Mouse (Mus musculus) T-helper 1 cell (primary cell): ENCODE data around the gene Kalrn.

Experiments used
- in situ Hi-C: fragments of 300-600 bp; cut with MboI, MseI; formaldehyde crosslinking; loops from one replicate; pipeline ENCODE4 v1.15.1; 2025; ENCODE audit warnings: high pct_unique_total_duplicates

Gene Kalrn

DNA sequence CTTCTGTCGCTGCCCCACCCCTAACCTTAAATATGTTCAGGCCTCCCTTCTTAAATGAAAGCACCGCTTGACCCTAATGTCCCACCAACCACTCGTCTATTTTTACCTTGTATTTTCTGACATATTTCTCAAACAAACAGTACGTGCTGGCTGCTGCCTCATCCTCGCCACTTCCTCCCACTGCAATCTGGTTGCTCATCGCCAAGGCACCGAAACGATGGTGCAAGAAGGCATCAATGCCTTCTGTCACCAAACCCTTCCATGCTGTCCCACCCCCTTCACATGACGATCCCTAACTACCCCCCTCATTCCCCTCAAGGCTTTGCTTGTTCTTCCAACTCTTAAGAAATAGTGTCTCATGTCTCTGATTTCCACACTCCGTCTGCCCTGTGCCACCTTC lies 69.1 kb downstream of the Kalrn start:
- in situ Hi-C loops: no loop called here

DNA sequence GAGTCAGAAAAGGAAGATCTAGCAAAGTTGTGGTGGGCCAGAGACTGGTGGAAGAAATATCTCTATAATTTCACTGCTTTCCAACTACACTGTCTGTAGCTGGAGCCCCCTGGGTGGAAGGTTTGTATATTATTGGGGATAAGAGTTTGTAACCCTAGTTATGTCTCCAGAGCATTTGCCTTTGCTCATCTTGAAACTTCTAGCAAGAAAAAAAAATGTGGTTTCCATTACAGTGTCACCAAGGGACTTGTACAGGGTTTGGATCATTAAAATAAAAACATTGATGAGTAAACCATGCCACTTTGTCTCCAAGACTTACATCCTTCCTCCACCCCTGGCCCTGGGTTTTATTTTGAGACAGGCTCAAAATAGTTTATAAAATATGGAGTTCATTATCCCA lies 71.2 kb downstream of the Kalrn start:
- in situ Hi-C loops: no loop called here

- in situ Hi-C loops: no loop called here
These were observed 78.6 kb downstream of the Kalrn start for GRCm38 (mm10) chr16:34494741-34495140.

- in situ Hi-C loops: no loop called here
These were observed 79.4 kb downstream of the Kalrn start for GRCm38 (mm10) chr16:34493914-34494313.

- in situ Hi-C loops: no loop called here
These were observed 82.1 kb downstream of the Kalrn start for GRCm38 (mm10) chr16:34491225-34491624.

GRCm38 (mm10) chr16:34490506-34490905 lies 82.8 kb downstream of the Kalrn start:
- in situ Hi-C loops: no loop called here

- in situ Hi-C loops: loop anchor here (10.0 kb wide), 1 partner anchor 1425 kb away; no protein-coding TSS in a partner anchor
These were observed 83.5 kb downstream of the Kalrn start for GRCm38 (mm10) chr16:34489805-34490325.

- in situ Hi-C loops: loop anchor here (10.0 kb wide), 1 partner anchor 1427 kb away; no protein-coding TSS in a partner anchor
These were observed 85.5 kb downstream of the Kalrn start for GRCm38 (mm10) chr16:34487823-34488222.

GRCm38 (mm10) chr16:34487268-34487667 lies 86.1 kb downstream of the Kalrn start:
- in situ Hi-C loops: loop anchor here (10.0 kb wide), 1 partner anchor 1428 kb away; no protein-coding TSS in a partner anchor

DNA sequence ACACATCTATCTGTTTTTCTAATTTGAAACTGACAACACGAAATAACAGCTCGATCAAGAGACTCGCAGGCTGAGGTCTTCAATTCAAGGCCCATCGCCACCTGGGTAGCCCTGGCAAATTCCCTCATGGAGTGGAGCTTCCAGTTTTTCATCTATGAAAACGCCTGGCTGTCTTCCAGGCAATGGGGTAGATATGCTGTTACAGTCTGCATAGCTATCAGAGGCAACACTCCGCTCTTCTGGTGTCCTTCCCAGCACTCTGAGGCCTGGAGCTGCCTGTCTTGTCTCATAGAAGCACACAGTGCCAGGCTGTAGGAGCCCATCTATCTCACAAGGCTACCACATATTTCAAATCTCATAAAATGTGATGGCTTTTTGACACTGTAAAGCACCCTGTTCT lies 87.8 kb downstream of the Kalrn start:
- in situ Hi-C loops: loop anchor here (10.0 kb wide), 1 partner anchor 1429 kb away; no protein-coding TSS in a partner anchor

GRCm38 (mm10) chr16:34484921-34485320 lies 88.4 kb downstream of the Kalrn start:
- in situ Hi-C loops: loop anchor here (10.0 kb wide), 1 partner anchor 1430 kb away; no protein-coding TSS in a partner anchor

DNA sequence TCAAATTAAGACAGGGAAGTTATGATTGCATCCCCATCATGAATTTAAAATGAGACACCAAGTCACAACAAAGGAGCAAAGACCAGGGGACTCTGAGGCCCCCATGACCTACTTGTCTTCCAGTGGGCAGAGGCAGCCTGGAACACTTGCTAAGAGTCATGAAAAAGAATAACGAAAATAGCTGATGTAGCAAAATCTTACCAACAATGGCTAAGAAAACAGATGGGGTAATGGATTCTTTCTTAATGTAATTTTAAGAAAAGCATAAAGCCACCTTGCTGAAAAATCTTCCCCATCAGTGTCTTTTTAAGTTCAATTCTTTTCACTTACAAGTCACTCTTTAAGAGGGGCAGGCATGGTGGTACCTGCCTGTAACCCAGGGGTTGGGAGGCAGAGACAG lies 89.1 kb downstream of the Kalrn start:
- in situ Hi-C loops: loop anchor here (10.0 kb wide), 1 partner anchor 1431 kb away; no protein-coding TSS in a partner anchor

DNA sequence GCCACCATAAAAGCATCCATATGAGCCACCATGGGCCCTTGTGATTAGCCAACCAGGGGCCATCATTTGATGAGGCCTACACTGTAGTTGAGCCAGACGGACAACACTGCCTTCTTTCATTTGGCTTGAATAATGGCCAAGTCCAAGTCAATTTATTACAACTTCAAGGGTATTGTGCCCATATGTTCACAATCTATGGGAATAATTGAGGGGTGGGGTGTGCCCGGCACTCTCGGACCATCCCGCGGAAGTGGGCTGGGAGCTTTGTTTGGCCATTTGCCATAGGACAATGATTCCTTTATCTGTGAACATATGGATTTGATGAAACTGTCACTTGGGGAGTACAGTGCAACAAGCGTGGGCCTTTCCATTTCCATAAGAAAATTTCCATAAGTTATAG lies 89.6 kb downstream of the Kalrn start:
- in situ Hi-C loops: loop anchor here (10.0 kb wide), 1 partner anchor 1431 kb away; no protein-coding TSS in a partner anchor

DNA sequence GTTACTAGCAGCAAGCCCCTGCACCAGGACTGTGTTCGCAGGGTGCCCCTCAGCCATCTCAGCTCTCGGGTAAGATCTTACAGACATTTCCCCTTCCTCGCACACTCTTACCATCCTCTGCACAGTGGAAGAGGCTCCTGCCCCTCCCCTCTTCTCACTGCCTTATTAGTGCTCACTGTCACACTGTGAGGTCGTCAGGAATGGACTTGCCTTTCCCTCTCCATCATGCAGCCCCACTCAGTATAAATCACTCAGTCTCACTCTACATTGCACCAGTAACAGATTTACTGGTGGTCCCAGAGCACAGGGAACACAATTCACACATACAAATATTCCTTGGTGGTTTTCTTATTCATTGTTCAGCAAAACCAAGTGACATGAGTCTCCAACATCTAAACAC lies 98.6 kb downstream of the Kalrn start:
- in situ Hi-C loops: loop anchor here (10.0 kb wide), 1 partner anchor 1320 kb away; no protein-coding TSS in a partner anchor

DNA sequence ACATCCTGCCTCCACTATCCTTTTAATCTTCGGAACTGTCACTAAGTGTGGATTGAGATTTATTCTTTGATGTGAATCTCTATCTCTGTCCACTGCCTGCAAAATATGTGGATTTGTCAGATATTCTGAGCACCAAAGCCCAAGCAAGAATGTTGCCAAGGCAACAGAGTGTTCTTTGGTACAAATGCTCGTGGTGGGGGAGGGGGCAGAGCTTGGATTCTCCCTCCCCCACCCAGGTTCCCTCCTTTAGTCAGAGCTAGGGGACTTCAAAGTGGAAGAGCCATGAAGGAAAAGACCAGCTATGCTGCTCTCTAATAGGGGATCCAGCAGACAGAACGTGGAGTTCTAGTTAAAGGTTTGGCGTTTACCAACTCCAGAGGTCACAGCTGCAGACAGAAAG lies 99.4 kb downstream of the Kalrn start:
- in situ Hi-C loops: loop anchor here (10.0 kb wide), 1 partner anchor 1321 kb away; no protein-coding TSS in a partner anchor

DNA sequence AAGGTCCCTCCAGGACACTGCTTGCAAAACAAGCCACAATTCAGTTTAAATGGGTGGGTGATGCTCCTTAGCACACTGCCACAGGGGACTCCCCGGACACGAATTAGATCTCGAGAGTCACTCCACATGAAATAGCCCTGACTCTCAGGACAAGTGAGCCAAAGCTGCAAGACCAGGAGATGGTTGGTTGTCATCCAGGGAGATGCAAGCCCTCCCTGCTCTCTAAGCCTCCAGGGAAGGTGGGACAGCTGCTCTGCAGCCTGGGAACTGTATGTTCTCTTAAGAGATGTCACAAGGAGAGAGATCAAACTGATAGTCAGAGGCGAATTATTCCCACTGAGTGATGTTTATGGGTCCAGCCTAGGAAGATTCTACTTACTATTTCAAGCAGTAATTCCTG lies 101.9 kb downstream of the Kalrn start:
- in situ Hi-C loops: loop anchor here (10.0 kb wide), 1 partner anchor 1323 kb away; no protein-coding TSS in a partner anchor

- in situ Hi-C loops: loop anchor here (10.0 kb wide), 1 partner anchor 1324 kb away; no protein-coding TSS in a partner anchor
These were observed 103.0 kb downstream of the Kalrn start for GRCm38 (mm10) chr16:34470343-34470742.

DNA sequence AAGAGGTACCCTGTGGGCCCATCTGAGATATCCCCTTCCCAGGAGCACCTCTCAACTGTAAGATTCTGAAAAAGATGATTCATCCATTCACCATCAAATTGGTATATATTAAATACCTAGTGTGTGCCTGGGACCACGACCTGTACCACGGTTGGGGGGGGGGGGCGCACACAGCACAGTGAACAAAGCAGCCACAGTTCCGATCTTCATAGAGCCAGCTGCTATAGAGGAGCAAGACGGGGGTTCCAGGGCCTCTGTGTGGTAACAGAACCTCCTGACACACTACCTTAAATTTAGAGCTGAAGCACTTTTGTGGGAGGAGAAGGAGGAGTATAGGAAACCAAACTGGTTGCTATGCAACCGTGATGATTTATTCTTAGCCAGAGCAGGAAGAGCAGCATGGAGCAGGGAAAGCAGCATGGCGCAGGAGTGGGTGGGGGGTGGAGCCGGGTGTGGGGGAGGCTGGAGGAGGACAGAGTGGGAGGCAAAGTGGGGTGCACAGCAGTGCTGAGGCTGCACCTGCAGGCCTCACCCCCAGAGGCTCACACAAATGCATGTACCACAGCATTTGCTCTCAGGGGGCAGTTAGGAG lies 104.0 kb downstream of the Kalrn start:
- in situ Hi-C loops: no loop called here

DNA sequence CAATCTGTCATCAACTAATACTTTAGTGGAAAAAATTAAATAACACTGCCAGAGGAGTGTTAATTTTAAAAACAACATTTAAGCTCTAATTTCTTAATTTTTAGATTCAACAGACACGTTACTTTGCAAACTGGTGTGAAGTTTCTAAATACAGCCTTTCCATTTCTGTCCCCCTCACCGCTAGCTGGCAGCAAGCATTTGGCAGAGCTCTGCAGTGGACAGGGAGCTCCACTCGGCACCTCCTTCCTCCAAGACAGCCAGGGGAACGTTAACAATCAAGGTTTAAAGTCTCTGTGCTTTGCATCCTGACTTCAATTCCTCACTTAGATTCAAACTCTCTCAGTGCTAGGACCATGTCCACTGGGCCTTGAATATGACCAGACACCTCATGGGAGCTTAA lies 106.7 kb downstream of the Kalrn start:
- in situ Hi-C loops: no loop called here

GRCm38 (mm10) chr16:34456314-34456713 lies 117.0 kb downstream of the Kalrn start:
- in situ Hi-C loops: no loop called here

GRCm38 (mm10) chr16:34445666-34446065 lies 127.7 kb downstream of the Kalrn start:
- in situ Hi-C loops: no loop called here

- in situ Hi-C loops: no loop called here
These were observed 131.6 kb downstream of the Kalrn start for GRCm38 (mm10) chr16:34441704-34442103.

GRCm38 (mm10) chr16:34440994-34441414 lies 132.3 kb downstream of the Kalrn start:
- in situ Hi-C loops: no loop called here
